Mouse (Mus musculus): Measurements from ENCODE around the gene Arhgef15. TPM values are rescaled to one million over a fixed set of nuclear protein-coding genes. Genes with fewer than 3 reads are reported as not detected.
"Not testable (repeated sequence)": the region's sequence is repeated elsewhere in the genome, so short reads cannot be mapped to it uniquely, and the experiment has no call there.

The Arhgef15 gene
- 10.5 and 13.4 TPM in 2 replicates for polyA plus RNA-seq (2016; fragmentation: Nextera tagmentation; extraction: Ambion mirVana)

DNA sequence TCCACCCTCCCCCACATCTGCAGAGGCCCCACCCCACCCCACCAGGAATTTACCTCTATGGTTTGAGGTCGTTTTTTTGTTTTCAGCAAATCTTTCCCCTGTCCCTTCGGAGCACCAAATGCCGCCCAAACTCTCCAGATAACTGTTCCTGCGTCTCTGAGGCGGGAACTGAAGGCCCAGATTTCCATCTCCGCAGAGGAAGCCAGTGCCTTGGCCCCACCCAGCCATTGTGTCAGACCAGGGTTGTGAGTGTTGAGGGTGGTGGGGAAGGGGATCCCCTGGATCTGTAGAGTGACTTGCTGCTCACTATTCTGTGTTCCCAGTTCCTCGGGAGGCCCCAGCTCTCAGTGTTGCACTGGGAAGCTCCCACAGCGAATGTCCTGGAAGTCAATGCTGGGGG is at the start of gene Arhgef15:
TSS of gene Arhgef15 (minus strand) at position 173 of the 400 bp plus-strand sequence.
- 18% methylated on average over 8 of the region's 8 CpGs for WGBS

GRCm38 (mm10) chr11:69006575-69006974 is 49.3 kb upstream of the Arhgef15 start:
- H3K36me3 ChIP-seq, result peaks cover 23% of the 10 kb centered on the region
- not testable (repeated sequence) for H3K4me3 ChIP-seq; DNase-seq (ENCODE audit: low spot score); H3K9me3 ChIP-seq; H3K27me3 ChIP-seq (ENCODE audit: insufficient read depth, poor library complexity, severe bottlenecking); H3K27ac ChIP-seq
- peaks cover 20% of the 10 kb centered on the region for H3K4me1 ChIP-seq

More for the DNA sequence above, at the start of gene Arhgef15:
- Histone ChIP-seq H3K27me3 (ENCODE audit: insufficient read depth, poor library complexity, severe bottlenecking) (peaks cover 51% of the 10 kb centered on the region), H3K9me3 (no peaks in the 10 kb centered on the region), H3K36me3 (peaks cover 3% of the 10 kb centered on the region; the same call in 1 of the 2 replicates), H3K4me3 (peak within 1 kb of the TSS; percentile 45), H3K4me1 (peaks cover 38% of the 10 kb centered on the region), H3K27ac (peak within 1 kb of the TSS; percentile 78)
- no peak for DNase-seq (ENCODE audit: low spot score)

DNA sequence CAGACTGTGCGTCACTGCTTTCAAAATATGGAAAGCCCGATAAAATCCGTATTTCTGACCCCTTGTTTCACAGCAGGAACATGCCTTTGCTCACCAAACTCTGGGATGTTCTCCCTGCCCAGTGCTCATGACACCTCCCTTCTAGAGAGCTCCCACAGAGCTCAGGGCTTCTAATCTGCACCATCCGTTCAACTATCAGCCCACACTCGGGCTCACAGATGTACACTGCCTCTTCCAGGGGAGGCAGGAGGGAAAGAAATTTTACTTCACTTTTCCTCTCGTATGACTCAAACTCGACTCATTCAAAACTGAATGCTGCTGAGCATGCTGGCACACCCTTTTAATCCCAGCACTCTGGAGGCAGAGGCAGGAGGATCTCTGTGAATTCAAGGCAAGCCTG is 47.9 kb upstream of the Arhgef15 start:
- peaks cover 36% of the 10 kb centered on the region for H3K36me3 ChIP-seq
- peaks cover 10% of the 10 kb centered on the region; the same call in 1 of the 2 replicates for H3K4me1 ChIP-seq
- H3K27ac ChIP-seq, result no peak overlapping the region
- 83% methylated on average over 7 of the region's 7 CpGs for WGBS
- H3K4me3 ChIP-seq, result no peak overlapping the region
- H3K9me3 ChIP-seq, result no peaks in the 10 kb centered on the region
- no peaks in the 10 kb centered on the region for H3K27me3 ChIP-seq (ENCODE audit: insufficient read depth, poor library complexity, severe bottlenecking)
- DNase-seq (ENCODE audit: low spot score), result no peak

DNA sequence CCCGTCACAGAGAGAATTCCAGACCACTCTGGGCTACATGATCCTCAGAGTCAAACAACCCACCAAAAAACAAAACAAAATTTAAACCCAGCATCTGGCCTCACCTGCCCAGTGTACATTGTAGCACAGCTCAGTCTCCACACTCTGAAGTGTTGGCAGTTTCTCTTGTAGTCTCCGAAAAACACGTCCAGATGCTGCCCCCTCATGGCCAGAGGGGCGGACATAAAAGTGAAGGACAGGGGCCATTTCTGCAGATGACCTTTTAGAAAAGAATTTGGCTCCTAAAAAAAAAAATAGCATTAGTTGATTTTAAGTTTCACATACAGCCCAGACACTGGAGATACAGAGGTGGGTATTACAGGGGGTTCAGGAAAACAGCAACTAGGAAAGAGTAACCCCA is 46.3 kb upstream of the Arhgef15 start:
- WGBS, result 49% methylated on average over 4 of the region's 4 CpGs
- H3K4me1 ChIP-seq, result peaks cover 10% of the 10 kb centered on the region; the same call in 1 of the 2 replicates
- no peaks in the 10 kb centered on the region for H3K9me3 ChIP-seq
- H3K4me3 ChIP-seq, result no peak overlapping the region
- H3K27me3 ChIP-seq (ENCODE audit: insufficient read depth, poor library complexity, severe bottlenecking), result no peaks in the 10 kb centered on the region
- DNase-seq (ENCODE audit: low spot score), result no peak
- H3K27ac ChIP-seq, result no peak overlapping the region
- peaks cover 52% of the 10 kb centered on the region for H3K36me3 ChIP-seq

- H3K4me3 ChIP-seq; H3K9me3 ChIP-seq; H3K27ac ChIP-seq; H3K27me3 ChIP-seq (ENCODE audit: insufficient read depth, poor library complexity, severe bottlenecking); DNase-seq (ENCODE audit: low spot score); H3K4me1 ChIP-seq: not testable (repeated sequence)
- peaks cover 60% of the 10 kb centered on the region for H3K36me3 ChIP-seq
- 92% methylated on average over 4 of the region's 4 CpGs for WGBS
Measured at GRCm38 (mm10) chr11:69002782-69003181, 45.5 kb upstream of the Arhgef15 start.

- Histone ChIP-seq H3K27ac (no peak overlapping the region), H3K9me3 (no peaks in the 10 kb centered on the region), H3K27me3 (ENCODE audit: insufficient read depth, poor library complexity, severe bottlenecking) (no peaks in the 10 kb centered on the region), H3K36me3 (peaks cover 100% of the 10 kb centered on the region), H3K4me3 (no peak overlapping the region), H3K4me1 (no peaks in the 10 kb centered on the region)
- 88% methylated on average over 4 of the region's 4 CpGs for WGBS
- DNase-seq (ENCODE audit: low spot score), result no peak
Measured at GRCm38 (mm10) chr11:68997080-68997479, 39.8 kb upstream of the Arhgef15 start.

DNA sequence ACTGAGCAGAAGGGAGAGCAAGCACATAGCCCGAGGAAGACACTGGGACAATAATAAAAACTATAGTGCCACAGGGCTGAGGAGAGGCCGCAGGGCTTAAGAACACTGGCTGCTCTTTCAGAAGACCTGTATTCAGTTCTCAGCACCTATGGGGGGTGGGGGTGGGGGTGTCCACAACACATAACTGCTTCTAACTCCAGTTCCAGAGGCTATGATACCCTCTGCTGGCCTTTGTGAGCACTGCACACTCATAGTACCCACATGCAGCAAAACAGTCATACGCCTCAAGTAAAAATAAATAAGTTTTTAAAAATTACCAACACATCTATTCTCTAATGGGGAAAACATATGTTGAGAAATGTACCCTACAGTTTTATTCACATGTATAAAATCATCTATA is 37.1 kb upstream of the Arhgef15 start:
- Histone ChIP-seq H3K27me3 (ENCODE audit: insufficient read depth, poor library complexity, severe bottlenecking) (no peaks in the 10 kb centered on the region), H3K4me1 (0 out of 2 replicates have a peak, but pooled peaks cover 2% of the 10 kb centered on the region), H3K36me3 (peaks cover 100% of the 10 kb centered on the region), H3K9me3 (no peaks in the 10 kb centered on the region), H3K4me3 (no peak overlapping the region), H3K27ac (no peak overlapping the region)
- DNase-seq (ENCODE audit: low spot score), result no peak
- whole genome bisulfite sequencing, result 93% methylated on average over 3 of the region's 3 CpGs

DNA sequence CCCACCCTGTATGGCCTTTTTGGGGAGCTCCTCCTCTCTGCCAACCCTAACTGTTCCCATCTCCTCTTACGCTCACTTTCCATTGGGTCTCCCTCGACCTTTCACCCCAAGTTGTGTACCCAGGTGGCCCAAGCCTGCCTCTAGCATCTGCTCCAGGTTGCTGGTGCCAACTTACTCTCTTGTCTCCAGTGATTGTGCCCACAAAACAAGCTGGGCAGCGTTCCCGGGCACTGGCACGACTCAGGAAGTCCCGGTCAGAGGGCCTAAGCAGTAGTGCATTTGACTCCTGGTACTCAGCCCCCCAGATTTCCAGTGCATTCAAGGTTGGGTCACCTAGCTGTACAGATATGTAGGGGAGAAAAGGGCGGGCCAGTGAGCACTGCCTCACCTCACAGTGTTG is 35.8 kb upstream of the Arhgef15 start:
- WGBS, result 92% methylated on average over 7 of the region's 7 CpGs
- Histone ChIP-seq H3K27ac (no peak overlapping the region), H3K9me3 (no peaks in the 10 kb centered on the region), H3K4me3 (no peak overlapping the region), H3K4me1 (0 out of 2 replicates have a peak, but pooled peaks cover 2% of the 10 kb centered on the region), H3K36me3 (peaks cover 98% of the 10 kb centered on the region), H3K27me3 (ENCODE audit: insufficient read depth, poor library complexity, severe bottlenecking) (no peaks in the 10 kb centered on the region)
- no peak for DNase-seq (ENCODE audit: low spot score)

DNA sequence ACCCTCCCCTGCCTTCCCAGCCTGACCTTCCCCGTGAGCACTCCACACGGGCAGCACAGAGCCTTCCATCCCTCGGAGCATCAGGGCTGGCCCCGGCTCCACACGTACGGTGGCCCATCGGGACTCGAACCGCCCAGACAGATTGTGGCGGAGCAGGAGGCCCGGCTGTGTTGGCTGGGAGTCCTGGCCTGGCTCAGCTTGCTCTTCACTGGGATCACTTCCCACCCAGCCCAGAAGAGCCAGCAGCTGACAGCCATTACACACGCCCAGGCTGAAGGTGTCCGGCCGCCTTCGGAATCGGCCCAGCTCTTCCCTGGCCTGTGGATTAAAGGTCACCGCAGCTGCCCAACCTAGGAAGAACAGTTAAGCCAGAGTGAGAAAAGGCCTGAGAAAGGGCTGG is 31.1 kb upstream of the Arhgef15 start:
- Histone ChIP-seq H3K4me1 (0 out of 2 replicates have a peak, but pooled peaks cover 2% of the 10 kb centered on the region), H3K4me3 (no peak overlapping the region), H3K9me3 (no peaks in the 10 kb centered on the region), H3K27me3 (ENCODE audit: insufficient read depth, poor library complexity, severe bottlenecking) (no peaks in the 10 kb centered on the region), H3K36me3 (peaks cover 69% of the 10 kb centered on the region), H3K27ac (no peak overlapping the region)
- 93% methylated on average over 17 of the region's 17 CpGs for WGBS
- no peak for DNase-seq (ENCODE audit: low spot score)

DNA sequence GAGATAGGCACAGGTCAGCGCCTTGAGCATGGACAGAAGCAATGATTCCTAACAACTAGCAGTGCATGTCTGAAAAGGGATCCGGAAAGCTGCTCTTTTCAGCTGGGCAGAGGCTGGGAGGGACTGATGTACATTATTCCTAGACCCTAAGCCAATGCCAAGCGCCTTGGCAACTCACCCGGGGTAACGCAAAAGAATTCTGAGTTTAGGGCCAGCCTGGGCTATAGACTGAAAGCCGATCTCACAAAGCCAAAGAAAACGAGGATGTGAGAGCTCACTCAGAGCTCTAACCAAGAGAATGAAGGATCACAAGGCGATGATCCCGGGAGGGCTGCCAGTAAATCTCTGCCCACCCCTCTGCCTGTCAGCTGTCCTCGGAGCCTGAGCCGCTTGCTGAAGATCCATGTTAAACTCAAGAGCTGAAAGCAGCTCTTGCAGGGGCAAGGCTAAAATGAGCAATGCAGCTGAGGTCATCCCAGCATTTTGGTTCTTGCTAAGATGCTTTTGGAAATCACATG is 30.1 kb upstream of the Arhgef15 start:
- no peaks in the 10 kb centered on the region for H3K27me3 ChIP-seq (ENCODE audit: insufficient read depth, poor library complexity, severe bottlenecking)
- H3K4me1 ChIP-seq, result 0 out of 2 replicates have a peak, but pooled peaks cover 2% of the 10 kb centered on the region
- H3K36me3 ChIP-seq, result peaks cover 59% of the 10 kb centered on the region
- no peak overlapping the region for H3K4me3 ChIP-seq
- no peak for DNase-seq (ENCODE audit: low spot score)
- H3K27ac ChIP-seq, result no peak overlapping the region
- WGBS, result 92% methylated on average over 11 of the region's 11 CpGs
- no peaks in the 10 kb centered on the region for H3K9me3 ChIP-seq

- Histone ChIP-seq H3K27me3 (ENCODE audit: insufficient read depth, poor library complexity, severe bottlenecking) (no peaks in the 10 kb centered on the region), H3K27ac (no peak overlapping the region), H3K4me1 (no peaks in the 10 kb centered on the region), H3K9me3 (no peaks in the 10 kb centered on the region), H3K4me3 (no peak overlapping the region), H3K36me3 (peaks cover 15% of the 10 kb centered on the region)
- 30% methylated on average over 4 of the region's 4 CpGs for WGBS
- no peak for DNase-seq (ENCODE audit: low spot score)
Measured at GRCm38 (mm10) chr11:68982639-68983369, 25.5 kb upstream of the Arhgef15 start.

DNA sequence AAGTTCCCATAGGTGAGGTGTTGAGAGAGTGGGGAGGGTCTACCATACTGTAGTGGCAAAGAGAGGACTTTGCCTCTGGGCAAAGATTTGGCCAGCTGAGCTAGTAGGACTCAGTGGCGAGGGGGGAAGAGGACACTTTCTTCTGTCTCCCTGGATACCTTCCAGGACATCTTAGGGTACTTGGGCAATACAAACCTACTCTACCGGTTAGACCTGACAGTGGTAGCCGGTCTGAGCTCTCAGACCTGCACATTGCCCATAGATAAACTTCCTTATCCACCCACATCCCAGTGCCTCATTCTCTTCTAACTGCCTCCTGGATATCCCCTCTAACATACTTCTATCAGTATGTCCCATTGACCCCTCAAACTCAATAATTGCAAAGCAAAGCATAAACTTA is 23.6 kb upstream of the Arhgef15 start:
- Histone ChIP-seq H3K4me1 (no peaks in the 10 kb centered on the region), H3K4me3 (no peak overlapping the region), H3K36me3 (no peaks in the 10 kb centered on the region), H3K27ac (no peak overlapping the region), H3K9me3 (no peaks in the 10 kb centered on the region), H3K27me3 (ENCODE audit: insufficient read depth, poor library complexity, severe bottlenecking) (no peaks in the 10 kb centered on the region)
- WGBS, result 74% methylated on average over 3 of the region's 3 CpGs
- DNase-seq (ENCODE audit: low spot score), result no peak

- DNase-seq (ENCODE audit: low spot score), result no peak
- H3K27me3 ChIP-seq (ENCODE audit: insufficient read depth, poor library complexity, severe bottlenecking), result no peaks in the 10 kb centered on the region; the same call in 1 of the 2 replicates
- H3K4me3 ChIP-seq, result no peak overlapping the region
- WGBS, result 33% methylated on average over 5 of the region's 5 CpGs
- H3K27ac ChIP-seq, result no peak overlapping the region
- H3K36me3 ChIP-seq, result no peaks in the 10 kb centered on the region
- H3K4me1 ChIP-seq, result no peaks in the 10 kb centered on the region
- no peaks in the 10 kb centered on the region for H3K9me3 ChIP-seq
Measured at GRCm38 (mm10) chr11:68979320-68979733, 22.0 kb upstream of the Arhgef15 start.
